Mouse (Mus musculus) kidney, postnatal 25 days (tissue): ENCODE data around the gene E130308A19Rik.

Source experiments
- DNase-seq, 2 experiments: peaks; one replicate each; pipeline ENCODE4 v3.0.0; 2021; ENCODE audit warnings: mixed read lengths in 2 of 2

E130308A19Rik gene

DNA sequence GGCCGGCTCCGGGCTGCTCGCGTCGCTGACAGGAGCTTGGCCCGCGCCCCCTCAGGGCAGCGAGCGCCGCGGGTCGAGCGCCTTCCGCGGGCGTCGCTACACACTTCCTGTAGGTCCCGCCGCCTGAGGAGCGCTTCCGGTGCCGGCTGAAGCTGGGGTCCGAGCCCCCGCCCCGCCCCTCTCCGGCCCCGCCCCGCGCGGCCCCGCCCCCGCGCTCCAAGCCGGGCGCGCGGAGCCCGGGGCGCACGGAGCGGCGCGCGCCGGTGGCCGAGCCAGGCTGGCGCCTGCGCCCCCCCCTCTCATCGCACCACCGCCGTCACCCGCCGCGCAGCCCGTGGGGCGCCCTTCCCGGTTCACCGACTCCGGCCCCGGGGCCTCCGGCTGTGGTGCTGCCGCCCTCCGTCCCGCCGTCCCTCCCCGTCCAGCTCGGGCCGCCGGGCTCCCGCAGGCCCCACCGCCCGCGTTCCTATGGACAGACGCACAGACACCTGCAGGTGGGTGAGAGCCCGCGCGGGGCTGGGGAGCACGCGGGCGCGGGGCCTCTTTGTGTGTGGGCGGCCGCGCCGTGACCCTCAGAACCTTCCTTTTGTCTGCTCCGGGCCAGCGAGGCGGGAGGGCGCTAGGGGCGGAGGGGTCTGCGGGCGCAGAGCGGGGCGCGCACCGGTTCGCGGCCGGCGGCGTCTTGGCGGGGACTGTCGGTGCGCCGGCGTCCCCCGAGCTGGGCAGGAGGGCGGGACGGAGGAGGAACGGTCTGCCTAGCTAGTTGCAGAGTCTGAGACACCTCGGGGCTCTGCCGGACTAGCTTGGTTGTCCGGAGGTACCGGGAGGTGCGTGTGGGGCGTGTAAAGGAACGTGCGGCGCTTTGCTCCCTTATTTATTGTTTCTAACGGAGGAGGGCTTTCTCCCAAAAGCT lies at the start of gene E130308A19Rik:
TSS of gene E130308A19Rik (plus strand) at position 214 of the 913 bp plus-strand sequence.
- DNase-seq: peak; percentile 80 to 92

DNA sequence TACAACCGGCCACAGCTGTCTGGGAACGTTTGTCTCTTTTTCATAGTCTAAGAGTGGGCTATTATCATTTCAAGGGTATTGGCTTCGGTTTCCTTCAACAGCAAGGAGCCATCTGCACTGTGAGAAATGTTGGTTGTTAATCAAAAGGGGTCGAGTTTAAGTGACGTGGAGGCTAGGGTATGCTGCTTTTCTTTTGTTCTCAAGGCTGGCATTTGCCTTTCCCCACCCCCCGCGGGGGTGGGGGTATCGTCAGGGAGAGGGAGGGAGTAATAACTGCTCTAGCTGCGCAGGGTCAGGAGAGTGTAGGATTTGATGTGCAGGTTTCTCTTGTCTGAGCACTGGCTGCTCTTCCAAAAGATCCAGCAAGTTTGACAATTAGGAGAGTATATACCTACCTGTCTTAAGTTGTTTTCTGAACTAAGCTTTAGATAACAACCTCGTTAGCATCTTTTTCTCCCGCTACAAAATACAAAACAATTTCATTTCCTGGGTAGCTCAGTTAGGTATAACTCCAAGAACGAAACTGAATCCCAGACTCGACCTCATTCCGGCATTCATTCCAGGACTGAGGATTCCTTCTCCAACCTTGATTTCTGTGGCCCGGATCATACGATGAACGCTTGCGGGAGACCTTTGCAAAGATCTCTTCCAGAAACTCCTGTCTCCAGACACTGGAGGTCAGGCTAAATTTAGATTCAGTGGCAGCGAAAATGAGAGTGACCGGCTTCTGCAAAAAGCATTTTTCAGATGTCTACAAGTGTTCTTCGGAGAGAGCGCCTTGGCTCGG lies 45.3 kb upstream of the E130308A19Rik start:
- peak in 1 of 2 experiments; percentile 50 for DNase-seq

DNA sequence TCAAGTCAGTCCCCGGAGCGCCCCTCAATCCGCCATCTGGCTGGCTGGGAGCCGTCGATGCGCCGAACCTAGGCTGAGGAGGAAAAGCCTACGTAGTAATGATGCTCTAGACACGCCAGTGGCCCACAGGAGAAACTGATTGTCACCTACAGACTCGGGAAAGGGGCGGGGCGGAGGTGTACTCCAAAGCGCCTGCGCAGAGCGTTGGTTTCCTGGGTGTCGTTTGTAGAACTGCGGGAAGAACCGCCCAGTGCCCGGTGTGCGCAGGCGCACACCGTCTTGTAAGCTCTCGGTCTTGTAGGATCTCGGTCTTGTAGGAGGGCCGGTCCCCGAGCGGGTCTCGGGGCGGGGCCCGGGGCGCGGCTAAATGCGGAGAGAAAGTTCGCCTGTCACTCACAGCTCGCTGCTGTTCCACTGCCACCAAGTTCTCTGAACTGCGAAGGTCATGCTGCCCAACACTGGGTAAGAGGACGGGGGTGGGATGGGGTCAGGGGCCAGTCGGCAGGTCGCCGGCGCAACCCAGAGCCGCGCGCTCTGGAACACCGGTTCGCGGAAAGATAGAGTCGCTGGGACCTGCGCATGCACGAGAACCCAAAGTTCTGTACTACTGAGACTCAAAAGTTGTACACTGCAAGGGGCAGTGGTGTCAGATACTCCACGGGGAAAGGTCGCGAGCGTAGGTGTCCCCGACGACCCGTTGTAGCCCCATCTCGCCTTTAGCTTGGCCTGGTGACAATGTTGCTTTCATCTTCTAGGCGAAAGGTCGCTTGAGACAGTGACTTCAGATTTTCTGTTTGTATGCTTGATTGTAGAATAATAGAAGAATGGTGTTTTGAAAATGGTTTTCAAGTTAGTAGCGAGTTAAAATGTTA lies 44.5 kb upstream of the E130308A19Rik start, which contains the start of gene Hsdl2:
TSS of gene Hsdl2 (plus strand) at position 250 of the 872 bp plus-strand sequence.
- peak; percentile 99 for DNase-seq

- DNase-seq: no peak
Measured at GRCm38 (mm10) chr4:59582186-59582585, 43.8 kb upstream of the E130308A19Rik start.

DNA sequence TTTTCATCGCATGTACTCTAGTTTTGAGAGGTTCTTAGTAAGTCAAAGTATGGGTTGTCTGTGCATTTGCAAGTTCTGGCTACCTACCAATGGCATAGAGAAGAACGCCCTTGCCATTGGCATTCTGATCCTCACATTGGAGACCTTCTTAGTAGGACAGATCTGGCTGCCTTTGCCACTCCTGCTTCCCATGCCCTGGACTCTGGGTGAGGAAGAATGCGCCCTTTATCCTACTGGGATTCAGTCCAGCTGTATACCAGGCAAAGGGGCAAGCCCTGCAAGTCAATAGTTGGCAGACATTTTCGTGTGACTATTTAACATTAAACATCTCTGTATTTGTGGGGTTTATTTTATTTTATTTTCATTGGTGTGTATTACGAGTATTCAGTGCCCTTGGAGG lies 40.9 kb upstream of the E130308A19Rik start:
- DNase-seq: peak; percentile 84 to 88

DNA sequence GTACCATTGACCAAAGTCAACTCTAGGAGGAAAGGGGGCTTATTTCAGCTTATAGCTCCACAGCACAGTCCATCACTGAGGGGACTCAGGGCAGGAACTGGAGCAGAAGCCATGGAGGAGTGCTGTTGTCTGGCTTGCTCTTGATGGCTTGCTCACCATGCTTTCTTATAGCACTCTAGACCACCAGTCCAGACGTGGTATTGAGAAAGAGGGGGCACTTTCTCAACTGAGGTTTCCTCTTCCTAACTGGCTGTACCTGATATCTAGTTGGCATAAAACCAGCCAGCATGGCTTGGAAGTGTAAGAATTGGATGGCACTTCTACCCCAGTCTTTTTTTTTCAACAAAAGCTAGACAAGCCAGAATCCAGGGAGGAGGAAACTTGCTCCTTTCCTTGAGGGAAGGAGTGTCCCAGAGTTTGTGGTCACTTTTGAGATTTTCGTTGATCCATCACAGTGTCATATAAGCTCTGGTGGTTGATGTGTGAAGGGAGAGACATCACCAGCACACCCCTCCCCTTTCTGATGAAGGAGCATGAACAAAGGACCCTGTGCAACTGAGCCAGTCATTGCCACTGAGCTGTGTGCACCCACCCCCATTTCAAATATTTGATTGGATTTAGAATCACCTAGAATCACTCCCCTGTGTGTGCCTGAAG lies 38.7 kb upstream of the E130308A19Rik start:
- no peak for DNase-seq

- DNase-seq: no peak
Measured at GRCm38 (mm10) chr4:59587872-59588226, 38.2 kb upstream of the E130308A19Rik start.

DNA sequence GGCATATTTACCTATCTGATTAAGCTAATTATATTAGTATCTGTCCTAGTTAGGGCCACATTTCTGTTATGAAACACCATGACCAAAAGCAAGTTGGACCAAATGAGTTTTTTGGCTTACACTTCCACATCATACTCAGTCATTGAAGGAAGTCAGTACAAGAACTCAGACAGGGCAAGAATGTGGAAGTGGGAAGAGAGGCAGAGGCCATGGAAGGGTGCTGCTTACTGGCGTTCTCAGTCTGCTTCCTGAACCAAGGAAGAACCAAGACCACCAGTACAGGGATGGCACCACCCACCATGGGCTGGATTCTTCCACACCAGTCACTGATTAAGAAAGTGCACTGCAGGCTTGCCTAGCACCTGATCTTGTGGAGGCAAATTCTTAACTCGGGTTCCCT lies 31.4 kb upstream of the E130308A19Rik start:
- no peak for DNase-seq

DNA sequence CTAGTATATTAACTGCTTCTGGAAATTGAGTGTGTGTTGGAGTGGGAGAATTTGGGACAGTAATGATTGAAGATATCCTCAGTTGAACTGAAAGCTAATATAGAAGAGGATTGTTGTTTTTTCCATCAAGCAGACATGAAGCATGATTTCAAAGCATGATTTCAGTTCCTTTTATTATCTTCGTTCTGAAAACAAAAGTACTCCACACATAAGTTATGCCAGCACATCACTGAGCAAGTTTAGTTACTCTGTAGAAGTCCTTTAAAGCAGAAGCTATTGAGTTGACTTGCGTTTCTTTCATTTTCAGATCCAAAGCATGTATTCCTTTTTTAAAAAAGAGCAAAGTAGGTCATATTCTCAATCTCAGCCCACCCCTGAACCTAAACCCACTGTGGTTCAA lies 29.5 kb upstream of the E130308A19Rik start:
- DNase-seq: no peak

DNA sequence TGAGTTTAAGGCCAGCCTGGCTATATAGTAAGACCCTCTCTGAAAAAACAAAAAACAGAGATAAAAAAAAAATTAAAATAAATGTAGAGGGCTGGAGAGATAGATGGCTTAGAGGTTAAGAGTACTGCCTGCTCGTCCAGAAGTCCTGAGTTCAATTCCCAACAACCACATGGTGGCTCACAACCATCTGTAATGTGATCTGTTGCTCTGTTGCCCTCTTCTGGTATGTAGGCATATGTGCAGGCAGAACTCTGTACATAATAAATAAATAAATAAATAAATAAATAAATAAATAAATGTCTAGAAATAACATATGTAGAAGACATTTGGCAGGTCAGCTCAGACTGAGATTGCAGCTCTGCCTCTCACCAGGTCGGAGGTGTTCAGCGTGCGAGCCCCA lies 23.3 kb upstream of the E130308A19Rik start:
- DNase-seq: no peak

DNA sequence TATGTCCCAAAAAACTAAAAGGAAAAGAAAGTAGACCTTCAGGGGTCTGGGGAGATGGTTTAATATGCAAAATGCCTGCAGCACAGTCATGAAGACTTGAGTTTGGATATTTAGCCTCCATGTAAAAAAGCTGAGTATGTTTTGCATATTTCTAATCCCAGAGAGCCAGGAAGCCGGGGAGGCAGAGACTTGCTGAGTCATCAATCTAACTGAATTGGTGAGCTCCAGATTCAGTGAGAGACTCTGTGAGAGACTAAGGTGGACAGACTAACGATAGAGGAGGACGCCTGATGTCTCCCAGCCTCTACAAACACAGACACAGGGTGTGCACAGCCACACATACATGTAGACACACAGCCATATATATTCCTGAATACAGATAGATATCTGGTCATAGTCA lies 21.1 kb upstream of the E130308A19Rik start:
- DNase-seq: no peak

DNA sequence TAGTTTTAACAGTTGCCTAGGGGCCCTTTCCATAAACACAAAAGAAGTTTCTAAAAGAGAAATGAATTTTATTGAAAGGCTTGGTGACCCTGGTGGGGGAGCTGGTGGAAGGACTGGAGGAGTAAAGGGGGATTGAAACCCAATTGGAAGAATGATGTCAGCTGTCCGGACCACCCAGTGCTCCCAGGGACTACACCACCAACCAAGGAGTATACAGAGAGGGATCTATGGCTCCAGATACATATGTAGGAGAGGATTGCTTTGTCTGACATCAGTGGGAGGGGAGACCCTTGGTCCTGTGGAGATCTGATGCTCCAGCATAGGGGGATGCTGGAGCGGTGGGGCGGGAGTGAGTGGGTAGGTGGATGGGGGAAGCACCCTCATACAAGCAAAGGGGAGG lies 20.5 kb upstream of the E130308A19Rik start:
- DNase-seq: no peak

- DNase-seq: no peak
Measured at GRCm38 (mm10) chr4:59610411-59610810, 15.6 kb upstream of the E130308A19Rik start.

- DNase-seq: peak in 1 of 2 experiments; percentile 23
Measured at GRCm38 (mm10) chr4:59614986-59615385, 11.0 kb upstream of the E130308A19Rik start.

- no peak for DNase-seq
Measured at GRCm38 (mm10) chr4:59619611-59620245, 6.3 kb upstream of the E130308A19Rik start.

DNA sequence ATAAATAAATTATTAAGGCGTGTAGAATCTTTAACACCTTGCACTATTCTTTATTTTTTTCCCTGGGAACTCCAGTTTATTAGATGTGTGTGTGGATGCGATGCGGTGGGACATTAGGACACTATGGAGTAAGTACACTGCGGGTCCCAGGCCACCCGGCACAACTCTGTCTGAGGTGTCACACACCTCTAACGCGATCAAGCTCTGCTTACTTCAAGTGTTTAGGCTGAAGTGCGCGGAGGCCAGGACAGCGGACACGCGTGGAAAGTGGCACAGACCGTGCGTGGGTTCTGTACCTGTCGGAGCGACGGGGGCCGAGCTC lies 374 bp upstream of the E130308A19Rik start:
- no peak for DNase-seq

DNA sequence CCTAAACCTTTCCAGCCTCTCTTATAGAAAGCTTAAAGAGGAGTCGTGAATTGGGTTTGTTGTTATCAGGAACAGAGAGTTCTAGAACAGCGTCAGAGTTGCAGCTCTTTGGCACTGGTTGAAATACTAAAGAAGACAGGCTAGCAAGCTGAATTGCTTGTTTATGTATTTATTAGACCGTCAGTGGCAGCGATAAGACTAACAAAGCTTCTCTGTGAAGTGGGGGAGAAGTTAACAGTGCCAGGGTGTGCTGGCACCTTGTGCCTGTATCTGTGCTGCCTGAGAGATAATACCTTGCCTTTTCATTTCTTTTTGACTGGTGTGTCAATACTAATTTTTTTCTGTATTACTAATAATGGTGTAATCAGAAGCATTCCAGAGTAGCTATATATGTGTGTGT lies 2.2 kb downstream of the E130308A19Rik start:
- DNase-seq: no peak

- DNase-seq: no peak
Measured at GRCm38 (mm10) chr4:59629076-59629874, 3.3 kb downstream of the E130308A19Rik start.

GRCm38 (mm10) chr4:59630122-59630521 lies 4.1 kb downstream of the E130308A19Rik start:
- DNase-seq: no peak

DNA sequence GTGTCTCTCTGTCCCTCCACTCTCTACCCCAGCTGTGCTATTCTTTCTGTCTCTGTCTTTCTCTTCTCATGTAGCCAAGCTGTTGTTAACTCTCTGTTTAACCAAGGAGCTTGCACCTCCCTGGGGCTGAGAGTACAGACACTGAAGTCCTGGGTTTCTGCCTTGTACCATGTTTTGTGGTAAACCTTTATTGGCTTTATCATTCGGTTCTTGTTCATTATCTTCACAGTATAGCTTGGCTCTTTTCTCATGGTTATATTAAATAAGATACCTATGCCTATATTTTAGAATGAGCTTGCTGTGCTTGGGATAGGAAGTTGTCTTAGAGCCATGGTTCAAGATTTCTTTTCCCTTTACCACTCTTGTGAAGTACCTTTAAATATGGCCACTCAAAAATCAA lies 8.5 kb downstream of the E130308A19Rik start:
- no peak for DNase-seq

DNA sequence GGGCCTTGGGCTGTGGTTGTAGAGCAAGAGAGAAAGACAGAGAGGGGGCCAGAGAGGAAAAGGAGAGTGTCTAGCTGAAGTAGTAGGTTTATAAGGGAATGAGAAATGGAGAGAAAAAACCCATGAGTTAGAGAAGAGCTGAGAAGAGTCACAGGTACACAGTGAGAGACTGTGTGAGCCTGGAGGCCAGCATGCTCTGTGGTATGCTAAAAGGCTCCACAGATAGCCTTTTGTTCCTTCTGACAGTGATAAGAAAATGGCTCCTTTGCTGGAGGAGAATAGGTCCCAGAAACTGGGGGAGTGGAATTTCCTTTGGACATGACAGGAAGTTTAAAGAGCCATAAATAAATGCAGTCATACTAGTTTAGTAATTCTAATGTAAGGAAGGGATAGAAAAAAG lies 13.2 kb downstream of the E130308A19Rik start:
- no peak for DNase-seq
